Mouse (Mus musculus) neural tube, embryonic 12.5 days (tissue): ENCODE measurements around the gene Adarb1. TPM values are rescaled to one million over a fixed set of nuclear protein-coding genes. Genes with fewer than 3 reads are reported as not detected.

ENCODE experiments used
- ATAC-seq: fragments of 200-750 bp; cut with Nextera tagmentation; 2 replicates; pipeline ENCODE4 v1.8.0; 2017; ENCODE audit warnings: low read depth, mild to moderate bottlenecking, moderate TSS enrichment, moderate library complexity; ENCODE audit not compliant: low FRiP score
- H3K27ac ChIP-seq: fragments of 300-500 bp; sonication (generic); 2 replicates; pipeline ENCODE4 v1.5.1; 2016
- H3K27me3 ChIP-seq: fragments of 300-500 bp; sonication (generic); replicated peaks from 2 replicates; pipeline ENCODE4 v1.6.1; 2016; ENCODE audit warnings: mild to moderate bottlenecking
- H3K36me3 ChIP-seq: fragments of 300-500 bp; sonication (generic); 2 replicates; pipeline ENCODE4 v1.6.1; 2016; ENCODE audit warnings: mild to moderate bottlenecking
- H3K4me1 ChIP-seq: fragments of 300-500 bp; sonication (generic); 2 replicates; pipeline ENCODE4 v1.6.1; 2016
- H3K4me2 ChIP-seq: fragments of 300-500 bp; sonication (generic); replicated peaks from 2 replicates; pipeline ENCODE4 v1.6.1; 2016; ENCODE audit warnings: mild to moderate bottlenecking
- H3K4me3 ChIP-seq: fragments of 300-500 bp; sonication (generic); 2 replicates; pipeline ENCODE4 v1.5.1; 2016
- H3K9ac ChIP-seq: fragments of 300-500 bp; sonication (generic); 2 replicates; pipeline ENCODE4 v1.6.1; 2016; ENCODE audit warnings: mild to moderate bottlenecking
- H3K9me3 ChIP-seq: fragments of 300-500 bp; sonication (generic); 2 replicates; pipeline ENCODE4 v1.6.1; 2016; ENCODE audit warnings: mild to moderate bottlenecking
- WGBS: fragments of 180-500 bp; shearing (Covaris S2); methylation state at CpG from one replicate; pipeline ENCODE4 v1.1.7; 2016; 5-methylcytosine and 5-hydroxymethylcytosine counted together
- polyA plus RNA-seq: library from polyadenylated mRNA; unstranded; fragments of >200 nt; fragmentation: Nextera tagmentation; extraction: Ambion mirVana; gene quantifications from 2 replicates; pipeline ENCODE4 v1.2.1, GENCODE M21; 2016

Gene Adarb1
- polyA plus RNA-seq, 1 experiment from 2014 or later, result 9.2 TPM

DNA sequence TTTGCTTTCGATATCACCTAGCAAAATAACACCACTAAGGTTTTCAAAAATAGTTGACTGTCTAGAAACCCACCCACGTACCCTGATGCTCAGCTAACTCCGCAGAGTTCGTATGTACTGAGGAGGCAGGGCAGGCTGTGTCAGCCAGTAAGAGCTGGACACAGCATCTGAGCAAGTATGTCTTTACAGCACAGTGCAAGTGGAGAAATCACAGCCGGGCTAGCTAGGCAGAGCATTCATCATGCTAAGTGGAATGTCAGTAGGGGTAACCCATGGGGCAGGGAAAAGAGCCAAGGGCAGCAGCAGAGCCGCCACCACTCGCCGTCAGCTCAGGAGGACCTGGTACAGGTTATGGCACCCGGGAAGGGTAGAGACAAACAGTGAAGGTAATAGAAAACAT, 84.6 kb downstream of the Adarb1 start:
- H3K9me3 ChIP-seq, result no peaks in the 10 kb centered on the region
- 80% methylated on average over 9 of the region's 9 CpGs for WGBS

DNA sequence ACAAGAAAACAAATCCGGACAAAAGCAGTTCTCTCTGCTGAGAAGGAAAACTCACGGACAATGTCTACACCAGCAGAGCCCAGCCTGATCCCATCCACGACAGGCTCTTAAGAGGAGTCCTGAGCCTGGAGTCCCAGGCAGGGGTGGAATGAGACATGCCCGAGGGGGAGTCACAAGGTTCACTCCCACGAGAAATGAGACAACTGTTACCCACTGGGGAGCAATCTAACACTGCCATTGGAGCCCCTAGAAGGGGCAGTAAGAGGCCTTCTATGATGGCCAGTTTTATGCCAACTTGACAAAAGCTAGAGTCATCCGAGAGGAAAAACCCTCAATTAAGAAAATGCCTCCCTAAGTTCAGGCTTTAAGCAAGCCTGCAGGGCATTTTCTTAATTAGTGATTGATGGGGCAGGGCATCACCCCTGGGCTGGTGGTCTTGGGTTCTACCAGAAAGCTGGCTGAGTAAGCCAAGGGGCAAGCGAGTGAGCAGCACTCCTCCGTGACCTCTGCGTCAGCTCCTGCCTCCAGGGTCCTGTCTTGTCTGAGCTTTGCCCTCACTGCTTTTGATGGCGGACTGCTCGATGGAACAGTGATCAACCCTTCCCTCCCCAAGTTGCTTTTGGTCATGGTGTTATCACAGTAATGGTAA, 88.5 kb downstream of the Adarb1 start:
- Histone ChIP-seq H3K27ac (no peak overlapping the region), H3K9me3 (no peaks in the 10 kb centered on the region), H3K4me3 (no peak overlapping the region), H3K27me3 (no peaks in the 10 kb centered on the region), H3K36me3 (no peaks in the 10 kb centered on the region), H3K4me1 (peaks cover 11% of the 10 kb centered on the region), H3K4me2 (no peak overlapping the region), H3K9ac (no peak overlapping the region)
- WGBS, result 67% methylated on average over 11 of the region's 11 CpGs
- no peak for ATAC-seq

More for the DNA sequence above, 84.6 kb downstream of the Adarb1 start:
- Histone ChIP-seq H3K4me2 (no peak overlapping the region), H3K4me1 (peaks cover 11% of the 10 kb centered on the region), H3K4me3 (no peak overlapping the region), H3K27me3 (no peaks in the 10 kb centered on the region), H3K27ac (no peak overlapping the region), H3K36me3 (no peaks in the 10 kb centered on the region), H3K9ac (no peak overlapping the region)
- ATAC-seq, result no peak

DNA sequence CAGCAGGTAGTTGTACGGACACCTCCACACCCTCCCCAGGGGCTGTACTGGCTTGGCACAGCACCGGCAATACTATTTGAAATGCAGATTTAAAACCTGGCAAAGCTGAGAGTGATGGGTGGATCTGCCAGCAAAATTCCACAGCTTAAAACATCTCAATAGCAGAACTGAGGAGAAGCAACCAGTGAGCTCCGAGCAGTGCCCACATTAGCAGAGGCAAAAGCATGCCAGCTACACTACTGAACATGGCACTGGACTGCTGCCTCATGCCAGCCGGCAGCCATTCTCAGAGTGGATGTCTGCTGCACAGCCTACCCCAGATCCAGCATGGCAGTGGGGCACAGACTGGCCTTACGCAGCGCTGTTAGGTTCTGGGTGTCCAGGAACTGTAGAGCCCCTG, 93.4 kb downstream of the Adarb1 start:
- Histone ChIP-seq H3K27ac (no peak overlapping the region), H3K36me3 (no peaks in the 10 kb centered on the region), H3K9me3 (no peaks in the 10 kb centered on the region), H3K4me1 (no peaks in the 10 kb centered on the region), H3K4me2 (no peak overlapping the region), H3K4me3 (no peak overlapping the region), H3K9ac (no peak overlapping the region), H3K27me3 (no peaks in the 10 kb centered on the region)
- ATAC-seq, result no peak
- 85% methylated on average over 6 of the region's 6 CpGs for WGBS

GRCm38 (mm10) chr10:77321611-77322010, 96.5 kb downstream of the Adarb1 start:
- 91% methylated on average over 8 of the region's 8 CpGs for WGBS
- Histone ChIP-seq H3K9ac (no peak overlapping the region), H3K27ac (no peak overlapping the region), H3K27me3 (no peaks in the 10 kb centered on the region), H3K4me3 (no peak overlapping the region), H3K4me1 (no peaks in the 10 kb centered on the region), H3K9me3 (no peaks in the 10 kb centered on the region), H3K36me3 (no peaks in the 10 kb centered on the region), H3K4me2 (no peak overlapping the region)
- no peak for ATAC-seq

- Histone ChIP-seq H3K4me2 (no peak overlapping the region), H3K27me3 (no peaks in the 10 kb centered on the region), H3K27ac (no peak overlapping the region), H3K36me3 (no peaks in the 10 kb centered on the region), H3K9me3 (no peaks in the 10 kb centered on the region), H3K4me3 (no peak overlapping the region), H3K4me1 (no peaks in the 10 kb centered on the region), H3K9ac (no peak overlapping the region)
- WGBS, result 74% methylated on average over 1 of the region's 1 CpGs
- ATAC-seq, result no peak
Measured at GRCm38 (mm10) chr10:77321001-77321400, 97.1 kb downstream of the Adarb1 start.

GRCm38 (mm10) chr10:77315682-77316081, 102.4 kb downstream of the Adarb1 start:
- H3K4me1 ChIP-seq, result no peaks in the 10 kb centered on the region
- H3K36me3 ChIP-seq, result 0 out of 2 replicates have a peak, but pooled peaks cover 2% of the 10 kb centered on the region
- H3K27ac ChIP-seq, result no peak overlapping the region
- no peak overlapping the region for H3K9ac ChIP-seq
- H3K4me2 ChIP-seq, result no peak overlapping the region
- H3K4me3 ChIP-seq, result no peak overlapping the region
- no peaks in the 10 kb centered on the region for H3K9me3 ChIP-seq
- ATAC-seq, result no peak
- WGBS, result 91% methylated on average over 2 of the region's 2 CpGs
- no peaks in the 10 kb centered on the region for H3K27me3 ChIP-seq

DNA sequence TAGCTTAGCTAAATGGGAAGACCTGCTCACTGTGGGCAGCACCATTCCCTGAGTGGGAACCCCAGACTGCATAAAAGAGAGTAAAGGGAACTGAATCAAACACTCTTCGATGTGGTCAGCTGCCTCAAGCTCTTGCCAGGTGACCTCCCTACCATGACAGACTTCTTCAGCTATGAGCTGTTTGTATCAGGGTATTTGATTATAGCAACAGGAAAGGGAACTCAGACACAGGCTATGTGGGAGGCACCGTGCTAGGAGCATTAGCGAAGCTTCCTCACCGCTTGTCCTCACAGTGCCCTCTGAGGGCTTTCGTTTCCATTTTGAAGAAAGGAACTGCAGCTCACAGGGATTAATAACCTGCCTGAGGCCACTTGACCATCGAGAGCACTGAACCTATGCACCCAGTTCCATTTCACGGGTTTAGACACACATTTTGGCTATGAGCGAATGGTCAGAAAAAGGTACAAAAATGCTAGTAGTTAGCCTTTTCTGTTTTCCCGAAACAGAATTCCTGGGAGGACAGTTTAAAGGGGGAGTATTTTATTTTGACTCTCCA, 103.3 kb downstream of the Adarb1 start:
- Histone ChIP-seq H3K9ac (no peak overlapping the region), H3K9me3 (no peaks in the 10 kb centered on the region), H3K27ac (no peak overlapping the region), H3K4me2 (no peak overlapping the region), H3K4me3 (no peak overlapping the region), H3K4me1 (no peaks in the 10 kb centered on the region), H3K27me3 (no peaks in the 10 kb centered on the region), H3K36me3 (0 out of 2 replicates have a peak, but pooled peaks cover 3% of the 10 kb centered on the region)
- ATAC-seq, result no peak
- WGBS, result 88% methylated on average over 9 of the region's 9 CpGs

GRCm38 (mm10) chr10:77308978-77309377, 109.1 kb downstream of the Adarb1 start:
- H3K4me1 ChIP-seq, result no peaks in the 10 kb centered on the region; the same call in 1 of the 2 replicates
- H3K27ac ChIP-seq, result no peak overlapping the region
- no peaks in the 10 kb centered on the region for H3K27me3 ChIP-seq
- H3K4me2 ChIP-seq, result no peak overlapping the region
- no peak for ATAC-seq
- H3K4me3 ChIP-seq, result no peak overlapping the region
- WGBS, result 77% methylated on average over 10 of the region's 10 CpGs
- H3K36me3 ChIP-seq, result 0 out of 2 replicates have a peak, but pooled peaks cover 3% of the 10 kb centered on the region
- H3K9me3 ChIP-seq, result no peaks in the 10 kb centered on the region
- H3K9ac ChIP-seq, result no peak overlapping the region

GRCm38 (mm10) chr10:77305766-77306165, 112.3 kb downstream of the Adarb1 start:
- no peak overlapping the region for H3K27ac ChIP-seq
- H3K36me3 ChIP-seq, result peaks cover 2% of the 10 kb centered on the region; the same call in 1 of the 2 replicates
- ATAC-seq, result no peak
- no peaks in the 10 kb centered on the region; the same call in 1 of the 2 replicates for H3K4me1 ChIP-seq
- H3K9ac ChIP-seq, result no peak overlapping the region
- no peaks in the 10 kb centered on the region for H3K9me3 ChIP-seq
- no peaks in the 10 kb centered on the region for H3K27me3 ChIP-seq
- no peak overlapping the region for H3K4me2 ChIP-seq
- H3K4me3 ChIP-seq, result no peak overlapping the region
- WGBS, result 84% methylated on average over 8 of the region's 8 CpGs

DNA sequence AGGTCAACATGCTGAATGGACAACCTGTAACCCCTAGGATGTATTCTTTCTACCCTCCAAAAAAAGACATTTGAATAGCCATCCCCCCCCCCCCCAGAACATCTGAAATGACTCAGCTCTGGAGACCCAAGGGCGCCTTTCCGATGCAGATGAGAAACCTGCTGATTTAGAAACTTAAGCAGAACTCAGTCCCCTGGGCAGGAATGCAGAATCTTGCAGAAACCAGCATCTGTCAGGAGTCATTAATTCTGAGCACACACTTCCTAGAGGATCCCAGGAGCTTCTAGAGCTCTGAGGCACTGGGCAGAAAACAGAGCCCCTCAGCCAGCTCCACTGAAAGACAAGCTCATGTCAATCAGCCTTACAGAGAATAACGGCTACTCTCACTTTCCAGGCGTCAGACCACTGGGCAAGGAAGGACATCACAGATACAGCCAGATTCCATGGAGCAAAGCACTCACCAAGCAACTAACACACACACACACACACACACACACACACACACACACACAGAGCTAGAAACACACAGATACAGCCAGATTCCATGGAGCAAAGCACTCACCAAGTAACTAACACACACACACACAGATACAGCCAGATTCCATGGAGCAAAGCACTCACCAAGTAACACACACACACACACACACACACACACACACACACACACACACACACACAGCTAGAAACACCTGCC, 113.1 kb downstream of the Adarb1 start:
- Histone ChIP-seq H3K36me3 (no peaks in the 10 kb centered on the region; the same call in 1 of the 2 replicates), H3K4me2 (no peak overlapping the region), H3K9ac (no peak overlapping the region), H3K4me3 (no peak overlapping the region), H3K27ac (no peak overlapping the region), H3K4me1 (no peaks in the 10 kb centered on the region; the same call in 1 of the 2 replicates), H3K9me3 (no peaks in the 10 kb centered on the region), H3K27me3 (no peaks in the 10 kb centered on the region)
- ATAC-seq, result 0 out of 2 replicates have a peak, but pooled peaks have one; percentile 29
- 49% methylated on average over 4 of the region's 4 CpGs for WGBS

- Histone ChIP-seq H3K27ac (no peak overlapping the region), H3K4me1 (no peaks in the 10 kb centered on the region; the same call in 1 of the 2 replicates), H3K27me3 (no peaks in the 10 kb centered on the region), H3K4me2 (no peak overlapping the region), H3K36me3 (no peaks in the 10 kb centered on the region; the same call in 1 of the 2 replicates), H3K9me3 (no peaks in the 10 kb centered on the region), H3K4me3 (no peak overlapping the region), H3K9ac (no peak overlapping the region)
- 84% methylated on average over 3 of the region's 3 CpGs for WGBS
- ATAC-seq, result no peak
Measured at GRCm38 (mm10) chr10:77304362-77304761, 113.7 kb downstream of the Adarb1 start.

DNA sequence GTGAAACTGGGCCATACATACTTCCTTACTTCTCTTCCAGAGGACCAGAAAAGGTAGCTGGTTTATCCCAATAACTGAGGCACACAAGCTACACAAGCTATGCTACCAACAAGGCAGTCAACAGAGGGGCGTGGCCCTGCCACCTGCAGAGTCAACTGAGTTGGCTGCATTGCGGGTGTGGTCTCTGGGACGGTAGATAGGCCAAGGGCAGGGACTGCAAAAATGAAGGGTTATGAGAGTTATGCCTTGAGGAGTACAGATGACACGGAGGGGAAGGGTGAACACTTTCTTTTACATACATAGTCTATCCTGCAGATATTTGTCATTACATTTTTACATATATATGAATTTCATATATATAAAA, 117.2 kb downstream of the Adarb1 start:
- Histone ChIP-seq H3K9ac (no peak overlapping the region), H3K4me1 (no peaks in the 10 kb centered on the region; the same call in 1 of the 2 replicates), H3K27ac (no peak overlapping the region), H3K27me3 (no peaks in the 10 kb centered on the region), H3K9me3 (no peaks in the 10 kb centered on the region), H3K4me2 (no peak overlapping the region), H3K4me3 (no peak overlapping the region), H3K36me3 (no peaks in the 10 kb centered on the region; the same call in 1 of the 2 replicates)
- 81% methylated on average over 4 of the region's 4 CpGs for WGBS
- ATAC-seq, result no peak
